Mouse (Mus musculus) CH12.LX (cell line): ENCODE data around the gene Tm6sf2. TPM values are rescaled to one million over a fixed set of nuclear protein-coding genes. Genes with fewer than 3 reads are reported as not detected.

ENCODE experiments used
- DNase-seq: peaks from one replicate; pipeline ENCODE4 v3.0.0-alpha.2; 2013; ENCODE audit errors: extremely low read depth
- H3K27ac ChIP-seq: 2 replicates; pipeline ENCODE4 v1.5.1; 2012; ENCODE audit warnings: low read depth, mild to moderate bottlenecking, control low read depth, moderate library complexity; ENCODE audit not compliant: insufficient read depth
- H3K27me3 ChIP-seq: replicated peaks from 2 replicates; pipeline ENCODE3; 2012; ENCODE audit warnings: inconsistent platforms
- H3K36me3 ChIP-seq, 2 experiments: replicated peaks in 1 of 2; 2 replicates each; pipeline versions ENCODE3 to v1.6.1; 2012; ENCODE audit warnings: inconsistent platforms in 1 of 2, low read length in 1 of 2, mild to moderate bottlenecking in 1 of 2, mixed read lengths in 1 of 2, moderate library complexity in 1 of 2; ENCODE audit not compliant: control insufficient read depth in 1 of 2, insufficient read depth in 1 of 2
- H3K4me1 ChIP-seq, 2 experiments: 2 replicates each; pipeline ENCODE4 v1.6.1; 2012; ENCODE audit warnings: inconsistent platforms in 1 of 2, moderate library complexity in 1 of 2; ENCODE audit not compliant: insufficient read depth in 2 of 2, control insufficient read depth in 1 of 2
- H3K4me2 ChIP-seq: 2 replicates; pipeline ENCODE4 v1.6.1; 2012; ENCODE audit warnings: low read depth, mild to moderate bottlenecking, control low read depth; ENCODE audit not compliant: poor library complexity, insufficient read depth, severe bottlenecking
- H3K4me3 ChIP-seq, 3 experiments: fragments of 150-350 bp in 1 of 3; sonication (generic) in 1 of 3; replicated peaks in 1 of 3; 2 replicates each; pipeline versions ENCODE3 to v1.5.1; 2011 to 2012; ENCODE audit warnings: low read depth in 2 of 3, low read length in 2 of 3, mild to moderate bottlenecking in 2 of 3, moderate library complexity in 2 of 3, control low read depth in 1 of 3, improper control_type of control experiment in 1 of 3, inconsistent platforms in 1 of 3, mixed read lengths in 1 of 3; ENCODE audit not compliant: poor library complexity in 1 of 3
- H3K79me2 ChIP-seq: replicated peaks from 2 replicates; pipeline ENCODE4 v1.6.1; 2012; ENCODE audit warnings: mild to moderate bottlenecking, moderate library complexity; ENCODE audit not compliant: control insufficient read depth, poor library complexity, insufficient read depth, severe bottlenecking; ENCODE audit errors: extremely low read depth
- H3K9ac ChIP-seq: 2 replicates; pipeline ENCODE4 v1.6.1; 2012; ENCODE audit warnings: low read depth, mild to moderate bottlenecking, control low read depth, moderate library complexity; ENCODE audit not compliant: insufficient read depth
- H3K9me3 ChIP-seq: replicated peaks from 2 replicates; pipeline ENCODE3; 2012; ENCODE audit warnings: low read length, inconsistent platforms, mixed read lengths
- BHLHE40 ChIP-seq: IDR thresholded peaks from 2 replicates; pipeline ENCODE4 v1.6.1; 2011; ENCODE audit warnings: mild to moderate bottlenecking, low read depth, low read length, improper control_type of control experiment
- CHD1 ChIP-seq: IDR thresholded peaks from 2 replicates; pipeline ENCODE4 v1.6.1; 2012; ENCODE audit warnings: low read depth, low read length, improper control_type of control experiment, inconsistent platforms
- CHD2 ChIP-seq: IDR thresholded peaks from 2 replicates; pipeline ENCODE4 v1.6.1; 2011; ENCODE audit warnings: low read length, improper control_type of control experiment
- ELF1 ChIP-seq: IDR thresholded peaks from 2 replicates; pipeline ENCODE4 v1.6.1; 2014; ENCODE audit warnings: low read depth, mild to moderate bottlenecking, inconsistent platforms, low read length, improper control_type of control experiment
- EP300 ChIP-seq: IDR thresholded peaks from 2 replicates; pipeline ENCODE4 v1.6.1; 2011; ENCODE audit warnings: low read length, improper control_type of control experiment
- GABPA ChIP-seq: IDR thresholded peaks from 2 replicates; pipeline ENCODE4 v1.6.1; 2012; ENCODE audit warnings: low read depth, low read length, improper control_type of control experiment, inconsistent platforms; ENCODE audit not compliant: insufficient replicate concordance
- HCFC1 ChIP-seq: IDR thresholded peaks from 2 replicates; pipeline ENCODE4 v1.6.1; 2012; ENCODE audit warnings: low read depth, mild to moderate bottlenecking, inconsistent platforms, low read length, improper control_type of control experiment
- IRF4 ChIP-seq: IDR thresholded peaks from 2 replicates; pipeline ENCODE4 v1.6.1; 2014; ENCODE audit warnings: low read depth, mild to moderate bottlenecking, inconsistent platforms, low read length, improper control_type of control experiment
- JUN ChIP-seq: IDR thresholded peaks from 2 replicates; pipeline ENCODE4 v1.6.1; 2011; ENCODE audit warnings: low read depth, mild to moderate bottlenecking, low read length, improper control_type of control experiment, moderate library complexity; ENCODE audit not compliant: insufficient read depth
- JUND ChIP-seq: conservative IDR thresholded peaks from 2 replicates; pipeline ENCODE4 v1.6.1; 2011; ENCODE audit warnings: low read depth, low read length, improper control_type of control experiment
- KAT2A ChIP-seq: IDR thresholded peaks from 2 replicates; pipeline ENCODE4 v1.6.1; 2012; ENCODE audit warnings: low read length, improper control_type of control experiment, inconsistent platforms; ENCODE audit not compliant: insufficient replicate concordance
- MAZ ChIP-seq: IDR thresholded peaks from 2 replicates; pipeline ENCODE4 v1.6.1; 2012; ENCODE audit warnings: low read depth, mild to moderate bottlenecking, inconsistent platforms, low read length, improper control_type of control experiment, moderate library complexity
- MEF2A ChIP-seq: IDR thresholded peaks from 2 replicates; pipeline ENCODE4 v1.6.1; 2014; ENCODE audit warnings: low read depth, mild to moderate bottlenecking, inconsistent platforms, low read length, improper control_type of control experiment, borderline replicate concordance
- MXI1 ChIP-seq: IDR thresholded peaks from 2 replicates; pipeline ENCODE4 v1.6.1; 2011; ENCODE audit warnings: mild to moderate bottlenecking, low read depth, low read length, improper control_type of control experiment
- NELFE ChIP-seq: IDR thresholded peaks from 2 replicates; pipeline ENCODE4 v1.6.1; 2011; ENCODE audit warnings: low read depth, low read length, improper control_type of control experiment
- NRF1 ChIP-seq: IDR thresholded peaks from 2 replicates; pipeline ENCODE4 v1.6.1; 2014; ENCODE audit warnings: low read depth, mild to moderate bottlenecking, inconsistent platforms, low read length, improper control_type of control experiment, moderate library complexity
- PAX5 ChIP-seq: IDR thresholded peaks from 2 replicates; pipeline ENCODE4 v1.6.1; 2012; ENCODE audit warnings: low read length, inconsistent platforms, mixed read lengths
- POLR2A ChIP-seq: IDR thresholded peaks from 2 replicates; pipeline ENCODE4 v1.6.1; 2011; ENCODE audit warnings: low read depth, mild to moderate bottlenecking, improper control_type of control experiment, low read length
- POLR2AphosphoS2 ChIP-seq: IDR thresholded peaks from 2 replicates; pipeline ENCODE4 v1.6.1; 2011; ENCODE audit warnings: low read depth, low read length, improper control_type of control experiment
- SIN3A ChIP-seq: IDR thresholded peaks from 2 replicates; pipeline ENCODE4 v1.6.1; 2012; ENCODE audit warnings: low read length, improper control_type of control experiment, inconsistent platforms
- TBP ChIP-seq: conservative IDR thresholded peaks from 2 replicates; pipeline ENCODE4 v1.6.1; 2011; ENCODE audit warnings: low read depth, low read length, improper control_type of control experiment
- TCF12 ChIP-seq: IDR thresholded peaks from 2 replicates; pipeline ENCODE4 v1.6.1; 2014; ENCODE audit warnings: low read depth, mild to moderate bottlenecking, inconsistent platforms, low read length, improper control_type of control experiment
- UBTF ChIP-seq: IDR thresholded peaks from 2 replicates; pipeline ENCODE4 v1.6.1; 2012; ENCODE audit warnings: low read depth, mild to moderate bottlenecking, inconsistent platforms, low read length, improper control_type of control experiment, moderate library complexity
- USF1 ChIP-seq: IDR thresholded peaks from 2 replicates; pipeline ENCODE4 v1.6.1; 2014; ENCODE audit warnings: low read depth, mild to moderate bottlenecking, inconsistent platforms, low read length, improper control_type of control experiment
- ZMIZ1 ChIP-seq: IDR thresholded peaks from 2 replicates; pipeline ENCODE4 v1.6.1; 2012; ENCODE audit warnings: low read depth, mild to moderate bottlenecking, inconsistent platforms, low read length, improper control_type of control experiment
- dilution Hi-C: fragments of 300-500 bp; cut with MboI; formaldehyde crosslinking; loops from 2 replicates; pipeline ENCODE4 v1.14.3; 2020; ENCODE audit warnings: low sequenced_read_pairs; ENCODE audit not compliant: extremely low pct_unique_long_range_greater_than_20kb, extremely low pct_ligation_motif_present
- in situ Hi-C: fragments of 300-500 bp; cut with MboI; formaldehyde crosslinking; loops from 3 replicates; pipeline ENCODE4 v1.14.3; 2019; ENCODE audit warnings: low sequenced_read_pairs, low pct_ligation_motif_present, low pct_unique_long_range_greater_than_20kb, mixed read lengths
- polyA plus RNA-seq: library from polyadenylated mRNA; unstranded; fragments of >175 nt; gene quantifications from 2 replicates; pipeline ENCODE4 v1.2.1, GENCODE M21; 2012; ENCODE audit warnings: low read depth; ENCODE audit not compliant: insufficient read length
- total RNA-seq, 2 experiments: library from RNA; depleted of rRNA; stranded (reverse); fragments of 300-350 nt in 1 of 2; fragments of >200 nt in 1 of 2; gene quantifications; 2 replicates each; pipeline ENCODE4 v1.2.3; 2012 to 2014

Gene Tm6sf2
- total and polyA plus RNA-seq, 3 experiments: 0.40 to 2.6 (median 1.9) TPM

DNA sequence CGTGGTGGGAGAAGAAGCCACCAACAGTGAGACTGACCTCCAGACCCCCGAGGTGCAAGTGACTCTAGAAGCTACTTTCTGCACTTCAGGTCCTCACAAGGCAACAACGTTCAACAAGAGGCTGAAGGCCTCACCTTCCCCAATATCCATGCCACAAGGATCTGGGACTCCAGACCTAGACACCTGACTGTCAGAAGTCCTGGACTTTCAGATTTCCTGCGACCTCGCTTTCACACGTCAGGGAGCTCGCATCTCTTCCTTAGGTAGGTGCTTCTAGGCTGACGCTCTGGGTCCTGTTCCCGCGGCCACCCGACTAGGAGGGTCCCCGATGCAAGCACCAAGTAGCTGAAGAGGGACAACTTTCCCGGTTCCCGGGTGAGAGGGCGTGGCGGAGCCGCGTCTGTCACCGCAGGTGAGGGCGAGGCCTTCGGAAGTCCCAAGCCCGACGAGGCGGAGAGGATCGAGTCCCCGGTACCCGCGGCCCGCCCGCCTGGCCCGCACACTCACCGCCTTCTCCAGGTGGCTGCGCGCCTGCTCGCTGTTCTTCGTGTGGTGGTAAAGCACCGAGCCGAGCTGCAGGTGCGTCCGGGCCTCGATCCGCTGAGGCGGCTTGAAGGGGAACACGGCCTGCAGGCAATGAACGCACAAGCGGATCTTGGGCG lies 30.7 kb upstream of the Tm6sf2 start:
- no peaks in the 10 kb centered on the region for H3K9me3 ChIP-seq
- in situ Hi-C loops: no loop called here
- H3K4me2 ChIP-seq: peak overlapping the region; percentile 77; the same call in 1 of the 2 replicates
- peaks cover 91% of the 10 kb centered on the region for H3K79me2 ChIP-seq
- no peaks in the 10 kb centered on the region for H3K27me3 ChIP-seq
- no peak for DNase-seq
- peaks cover 11 to 42% of the 10 kb centered on the region in 2 experiments for H3K4me1 ChIP-seq
- H3K27ac ChIP-seq: peak overlapping the region; percentile 47
- H3K36me3 ChIP-seq: peaks cover 0 to 44% of the 10 kb centered on the region in 2 experiments
- dilution Hi-C loops: no loop called here
- peak overlapping the region; percentile 82 to 99 (median 99) for H3K4me3 ChIP-seq
- peak; percentile 40; the same call in 1 of the 2 replicates for TF ChIP-seq UBTF
- TF ChIP-seq MAZ: no peak
- peak overlapping the region; percentile 94 for H3K9ac ChIP-seq

DNA sequence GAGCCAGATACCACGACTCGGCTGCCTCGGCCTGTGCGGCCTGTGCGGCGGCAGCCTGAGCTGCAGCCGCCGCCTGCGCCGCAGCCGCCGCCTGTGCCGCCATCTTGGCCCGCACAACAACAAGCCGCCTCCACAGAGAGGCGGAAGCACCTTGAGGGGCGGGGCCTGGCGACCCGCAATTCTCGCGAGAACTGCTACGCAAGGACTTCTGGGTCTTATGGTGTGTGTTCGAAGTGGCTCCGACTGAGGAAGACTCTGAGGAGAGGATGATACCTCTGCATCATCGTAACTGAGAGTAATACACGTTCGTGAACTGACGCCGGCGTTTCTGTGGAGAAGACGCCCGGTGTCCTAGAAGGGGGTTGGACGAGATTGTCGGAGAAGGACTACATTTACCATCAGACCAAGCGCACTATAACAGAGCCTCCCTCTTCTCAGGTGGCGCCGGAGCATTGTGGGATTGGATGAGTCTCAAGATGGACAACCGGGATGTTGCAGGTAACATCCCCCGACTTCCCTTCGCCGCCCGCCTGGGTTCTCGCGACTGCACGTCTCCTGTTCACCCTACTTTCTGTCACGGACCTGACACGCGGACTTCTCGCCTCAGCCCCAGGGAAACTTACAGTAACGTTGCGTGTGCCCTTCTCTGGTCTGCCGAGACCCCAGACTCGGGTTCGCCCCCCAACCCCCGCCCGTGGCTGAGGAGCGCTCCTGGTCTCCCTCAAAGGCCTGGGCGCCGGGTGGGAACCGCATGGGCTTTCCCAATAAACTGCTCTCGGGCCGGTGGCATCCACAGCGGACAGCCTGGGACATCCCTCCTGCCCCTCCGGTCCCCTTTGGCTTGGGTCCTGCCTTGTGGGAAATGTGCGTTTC lies 29.9 kb upstream of the Tm6sf2 start, which contains the start of the genes Mau2 and Sugp1:
Gene Mau2, minus strand, starts transcription at position 152 of the 873 bp plus-strand sequence.
Gene Sugp1, plus strand, starts transcription at position 231 of the 873 bp plus-strand sequence.
- peaks cover under 1 to 40% of the 10 kb centered on the region in 2 experiments for H3K36me3 ChIP-seq
- dilution Hi-C loops: no loop called here
- in situ Hi-C loops: no loop called here
- peaks cover 11 to 42% of the 10 kb centered on the region in 2 experiments for H3K4me1 ChIP-seq
- peak within 1 kb of the TSS; percentile 82 to 99 (median 99) for H3K4me3 ChIP-seq
- no peaks in the 10 kb centered on the region for H3K9me3 ChIP-seq
- peaks cover 88% of the 10 kb centered on the region for H3K79me2 ChIP-seq
- peak within 1 kb of the TSS; percentile 94 for H3K9ac ChIP-seq
- no peaks in the 10 kb centered on the region for H3K27me3 ChIP-seq
- H3K27ac ChIP-seq: peak within 1 kb of the TSS; percentile 66
- DNase-seq: peak; percentile 96
- H3K4me2 ChIP-seq: peak within 1 kb of the TSS; percentile 89
- TF ChIP-seq TCF12: peak; percentile 95
- TF ChIP-seq NRF1: peak; percentile 53; the same call in 1 of the 2 replicates
- TF ChIP-seq SIN3A: peak; percentile 40
- no peak for TF ChIP-seq USF1
- peak; percentile 92 for TF ChIP-seq HCFC1
- peak; percentile 92 for TF ChIP-seq POLR2A
- no peak; the same call in none of the 2 replicates for TF ChIP-seq MXI1
- TF ChIP-seq TBP: peak; percentile 93
- TF ChIP-seq ZMIZ1: 0 out of 2 replicates have a peak, but pooled peaks have one; percentile 72
- TF ChIP-seq CHD1: no peak
- TF ChIP-seq ELF1: peak; percentile 95
- no peak; the same call in 1 of the 2 replicates for TF ChIP-seq GABPA
- no peak for TF ChIP-seq EP300
- TF ChIP-seq POLR2AphosphoS2: peak; percentile 55
- no peak for TF ChIP-seq JUN
- TF ChIP-seq KAT2A: peak; percentile 91; the same call in 1 of the 2 replicates
- no peak for TF ChIP-seq BHLHE40
- peak; percentile 80 for TF ChIP-seq NELFE
- TF ChIP-seq CHD2: peak; percentile 100
- no peak for TF ChIP-seq MEF2A
- TF ChIP-seq PAX5: no peak
- no peak for TF ChIP-seq JUND
- peak; percentile 6; the same call in 1 of the 2 replicates for TF ChIP-seq IRF4
- TF ChIP-seq, all 38 proteins: peak for 13
